Mouse (Mus musculus) fibroblast of lung, adult 2 months (primary cell): ENCODE results near the gene Ptprk.

ENCODE experiments used
- DNase-seq: peaks from one replicate; pipeline ENCODE4 v3.0.0-alpha.2; 2011; ENCODE audit warnings: low read depth

Ptprk gene

DNA sequence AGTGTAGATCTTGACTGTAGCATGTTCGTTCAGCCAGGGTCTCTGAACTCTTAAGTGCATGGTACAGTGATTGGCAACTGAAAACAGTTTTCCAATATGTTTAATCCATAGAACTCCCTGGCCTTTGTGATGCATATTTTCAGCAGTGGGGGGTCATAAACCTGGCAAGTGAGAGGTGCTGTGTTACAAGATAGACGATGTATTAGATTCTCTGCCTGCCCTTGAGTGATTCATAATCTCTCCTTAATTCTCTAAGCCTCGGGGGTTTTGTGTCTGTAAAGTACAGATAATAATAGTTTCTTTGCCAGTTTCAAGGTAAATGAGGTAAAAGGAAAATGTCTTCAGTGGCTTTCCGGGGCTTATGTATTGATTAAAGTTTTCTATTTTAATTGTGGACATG, 475.9 kb downstream of the Ptprk start:
- no peak for DNase-seq

DNA sequence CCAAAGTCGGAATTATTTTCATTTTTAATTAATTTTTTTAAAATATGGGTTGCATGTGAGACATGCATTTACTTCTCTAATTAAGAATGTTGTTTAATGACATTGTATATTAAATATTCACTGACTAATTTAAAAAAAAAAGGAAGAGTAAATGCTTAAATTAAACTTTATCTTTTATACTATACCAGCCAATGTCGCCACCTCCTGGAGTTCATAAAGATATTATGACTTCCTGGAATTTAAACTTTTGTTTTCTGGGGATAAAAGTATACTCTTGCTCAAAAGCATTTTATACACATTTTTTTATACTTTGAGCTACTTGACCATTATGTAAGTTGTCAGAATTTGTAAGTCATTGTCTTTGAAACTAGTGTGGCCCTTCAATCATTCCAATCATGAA, 477.4 kb downstream of the Ptprk start:
- no peak for DNase-seq

DNA sequence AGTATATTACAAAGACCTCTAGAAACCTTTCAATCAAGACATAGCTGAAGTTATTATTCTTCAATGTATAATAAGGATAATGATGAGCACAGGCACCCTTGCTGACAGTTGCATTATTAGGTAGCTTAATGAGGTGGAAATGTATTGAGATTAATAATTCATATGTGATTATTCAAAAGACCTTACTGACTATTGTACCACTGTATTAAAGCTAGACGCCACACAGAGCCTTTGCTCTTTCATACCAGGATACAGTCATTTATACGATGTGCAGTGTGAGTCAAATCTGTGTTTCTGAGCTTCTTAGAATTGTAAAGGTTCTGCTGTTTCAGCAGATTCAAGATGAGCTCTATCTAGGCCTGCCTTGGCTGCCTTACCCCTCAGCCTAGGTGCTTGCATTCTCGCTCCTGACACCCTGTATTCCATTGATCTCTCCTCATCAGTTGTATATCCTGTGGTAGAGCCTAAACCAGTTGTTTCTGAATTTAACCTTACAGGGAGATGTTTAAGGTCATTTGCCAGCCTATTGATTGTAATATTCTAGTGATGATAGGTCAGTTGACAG, 489.6 kb downstream of the Ptprk start:
- DNase-seq: no peak

GRCm38 (mm10) chr10:28566378-28566777, 491.8 kb downstream of the Ptprk start:
- DNase-seq: no peak

- no peak for DNase-seq
These were observed 492.2 kb downstream of the Ptprk start for GRCm38 (mm10) chr10:28566828-28567227.

GRCm38 (mm10) chr10:28567441-28567840, 492.8 kb downstream of the Ptprk start:
- no peak for DNase-seq

- DNase-seq: no peak
These were observed 493.4 kb downstream of the Ptprk start for GRCm38 (mm10) chr10:28568047-28568446.

DNA sequence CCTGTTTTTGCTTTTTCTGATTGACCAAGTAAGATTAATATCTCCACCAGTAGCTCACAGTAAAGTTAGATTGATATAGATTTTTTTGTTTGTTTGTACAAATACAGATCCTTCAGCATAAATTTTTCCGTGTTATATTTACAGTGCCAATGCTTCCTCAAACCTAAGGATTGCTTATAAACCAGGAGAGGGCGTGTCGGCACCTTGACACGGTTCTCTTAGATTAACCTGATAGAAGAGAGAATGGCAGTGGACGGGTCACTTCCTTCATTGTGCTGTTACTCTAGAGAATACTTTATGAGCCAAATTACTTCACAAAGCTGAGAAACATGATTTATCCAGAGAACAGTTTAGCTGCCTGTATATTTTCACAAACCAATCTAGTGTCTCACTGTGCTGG, 505.0 kb downstream of the Ptprk start:
- no peak for DNase-seq

DNA sequence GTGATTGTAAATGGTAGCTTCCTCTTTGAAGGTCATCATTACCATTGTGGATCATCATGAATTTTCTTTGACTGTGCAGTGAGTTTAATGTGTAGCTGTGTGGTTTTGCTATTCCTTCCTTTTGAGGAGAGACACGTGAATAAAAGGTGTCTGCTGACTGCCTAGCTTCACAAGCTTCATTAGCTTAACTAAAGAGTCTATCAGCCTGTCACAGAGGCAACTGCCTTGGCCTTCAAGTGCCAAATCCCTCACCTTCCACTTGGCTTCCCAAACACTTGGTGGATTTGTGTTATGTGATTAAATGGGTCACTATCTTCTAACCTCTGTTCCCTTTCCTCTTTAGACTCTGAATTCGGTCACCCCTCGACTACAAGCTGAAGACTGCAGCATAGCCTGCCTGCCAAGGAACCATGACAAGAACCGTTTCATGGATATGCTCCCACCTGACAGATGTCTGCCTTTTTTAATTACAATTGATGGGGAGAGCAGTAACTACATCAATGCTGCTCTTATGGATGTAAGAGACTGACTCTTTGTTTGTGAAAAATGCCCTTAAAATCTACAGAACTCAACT, 512.0 kb downstream of the Ptprk start:
- no peak for DNase-seq

- no peak for DNase-seq
These were observed 513.8 kb downstream of the Ptprk start for GRCm38 (mm10) chr10:28588401-28588800.

- DNase-seq: no peak
These were observed 516.2 kb downstream of the Ptprk start for GRCm38 (mm10) chr10:28590822-28591221.

- DNase-seq: no peak
These were observed 519.1 kb downstream of the Ptprk start for GRCm38 (mm10) chr10:28593566-28594292.

DNA sequence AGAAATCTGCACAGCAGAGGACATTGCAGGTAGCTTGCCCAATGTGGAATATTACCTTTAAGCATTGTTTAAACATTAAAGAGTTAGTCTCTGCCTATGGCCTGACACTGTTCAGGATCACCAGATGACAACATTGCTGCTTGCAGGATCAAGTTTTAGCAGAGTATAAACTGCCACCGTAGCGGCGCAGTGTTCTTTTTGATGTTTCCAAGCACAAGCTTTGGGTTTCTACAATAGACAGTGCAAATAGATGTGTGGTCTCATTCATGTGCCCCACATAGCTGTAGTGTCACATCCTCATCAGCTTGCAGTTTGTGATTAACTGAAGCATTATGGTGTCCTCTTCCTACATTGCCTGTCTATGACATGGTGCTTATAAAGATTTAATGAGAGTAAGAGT, 522.3 kb downstream of the Ptprk start:
- no peak for DNase-seq

GRCm38 (mm10) chr10:28609136-28609535, 534.5 kb downstream of the Ptprk start:
- DNase-seq: peak; percentile 21

DNA sequence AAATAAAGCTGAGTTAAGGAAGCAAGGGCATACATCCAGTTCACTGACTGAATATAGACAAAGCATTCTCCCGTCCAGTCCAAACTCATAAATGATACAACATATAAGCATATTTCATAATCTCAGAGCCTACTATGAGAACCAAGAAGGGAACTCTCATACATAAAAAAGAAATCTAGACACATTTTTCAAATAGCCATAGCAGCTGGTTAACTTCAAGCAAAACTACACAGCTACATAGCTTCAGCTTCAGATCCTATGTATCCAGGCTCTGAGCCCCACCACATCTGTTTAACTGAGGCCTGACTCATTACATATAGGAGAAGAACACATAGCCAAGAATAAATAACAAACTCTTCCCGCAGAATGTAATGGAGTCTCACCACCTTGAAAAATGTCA, 539.8 kb downstream of the Ptprk start:
- no peak for DNase-seq

- no peak for DNase-seq
These were observed 542.6 kb downstream of the Ptprk start for GRCm38 (mm10) chr10:28617203-28617602.

DNA sequence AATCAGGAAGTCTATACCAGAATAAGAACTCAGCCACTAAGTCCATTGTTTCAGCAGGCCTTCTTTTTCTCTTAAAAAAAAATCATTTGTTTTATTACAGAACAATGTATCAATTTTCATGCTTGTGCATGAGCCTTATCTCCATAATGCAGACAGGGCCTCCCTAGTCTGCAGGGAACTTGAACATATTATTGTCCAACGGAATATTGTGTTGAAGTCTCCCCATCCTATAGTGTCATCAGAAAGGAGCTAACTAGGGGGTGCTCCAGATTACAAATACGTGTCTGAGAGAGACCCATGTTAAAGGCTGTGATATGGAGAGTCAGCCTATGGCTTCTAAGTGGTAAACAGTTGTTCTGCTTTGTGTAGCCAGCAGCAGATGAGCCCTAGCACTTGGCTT, 543.4 kb downstream of the Ptprk start:
- no peak for DNase-seq

GRCm38 (mm10) chr10:28619415-28619814, 544.8 kb downstream of the Ptprk start:
- no peak for DNase-seq

DNA sequence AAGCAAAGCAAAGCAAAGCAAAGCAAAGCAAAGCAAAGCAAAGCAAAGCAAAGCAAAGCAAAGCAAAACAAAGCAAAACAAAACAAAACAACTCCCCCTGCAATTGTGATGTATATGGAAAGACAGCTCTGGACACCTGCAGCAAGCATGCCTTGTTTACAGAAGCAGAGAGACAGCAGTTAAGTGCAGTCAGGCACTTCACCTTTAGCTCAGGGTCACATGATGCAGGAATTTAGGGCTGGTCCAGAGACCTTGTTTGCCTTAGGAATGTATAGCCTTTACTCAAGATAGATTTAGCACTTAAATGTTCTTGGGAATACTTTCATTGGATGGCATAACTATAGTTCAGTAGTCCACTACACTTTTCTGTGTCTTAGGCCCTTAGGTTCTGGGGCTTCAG, 561.5 kb downstream of the Ptprk start:
- no peak for DNase-seq

- DNase-seq: no peak
These were observed 567.3 kb downstream of the Ptprk start for GRCm38 (mm10) chr10:28641887-28642286.
